Mouse (Mus musculus) limb, embryonic 15.5 days (tissue): ENCODE results near the gene Sec1. TPM values are rescaled to one million over a fixed set of nuclear protein-coding genes. Genes with fewer than 3 reads are reported as not detected.
"Not testable (repeated sequence)": the region's sequence is repeated elsewhere in the genome, so short reads cannot be mapped to it uniquely, and the experiment has no call there.

Experiments used
- ATAC-seq: fragments of 200-750 bp; cut with Nextera tagmentation; 2 replicates; pipeline ENCODE4 v1.8.0; 2017; ENCODE audit warnings: low read depth, moderate TSS enrichment; ENCODE audit not compliant: insufficient number of reproducible peaks, low FRiP score, low TSS enrichment
- H3K27ac ChIP-seq: fragments of 300-500 bp; sonication (generic); 2 replicates; pipeline ENCODE4 v1.5.1; 2015; ENCODE audit warnings: moderate library complexity, mild to moderate bottlenecking, inconsistent platforms
- H3K27me3 ChIP-seq: fragments of 300-500 bp; sonication (generic); 2 replicates; pipeline ENCODE4 v1.6.1; 2015; ENCODE audit warnings: inconsistent platforms
- H3K36me3 ChIP-seq: fragments of 300-500 bp; sonication (generic); 2 replicates; pipeline ENCODE4 v1.6.1; 2015; ENCODE audit warnings: inconsistent platforms
- H3K4me1 ChIP-seq: fragments of 300-500 bp; sonication (generic); 2 replicates; pipeline ENCODE4 v1.6.1; 2015; ENCODE audit warnings: inconsistent platforms
- H3K4me2 ChIP-seq: fragments of 300-500 bp; sonication (generic); 2 replicates; pipeline ENCODE4 v1.6.1; 2015; ENCODE audit warnings: mild to moderate bottlenecking, inconsistent platforms
- H3K4me3 ChIP-seq: fragments of 300-500 bp; sonication (generic); 2 replicates; pipeline ENCODE4 v1.5.1; 2015; ENCODE audit warnings: mild to moderate bottlenecking, inconsistent platforms
- H3K9ac ChIP-seq: fragments of 300-500 bp; sonication (generic); 2 replicates; pipeline ENCODE4 v1.6.1; 2015; ENCODE audit warnings: inconsistent platforms
- H3K9me3 ChIP-seq: fragments of 300-500 bp; sonication (generic); 2 replicates; pipeline ENCODE4 v1.6.1; 2016; ENCODE audit warnings: inconsistent platforms
- WGBS: fragments of 180-500 bp; shearing (Covaris S2); methylation state at CpG from one replicate; pipeline ENCODE4 v1.1.7; 2015; 5-methylcytosine and 5-hydroxymethylcytosine counted together
- polyA plus RNA-seq: library from polyadenylated mRNA; unstranded; fragments of >200 nt; fragmentation: Nextera tagmentation; extraction: Ambion mirVana; gene quantifications from 2 replicates; pipeline ENCODE4 v1.2.1, GENCODE M21; 2015

The Sec1 gene
- polyA plus RNA-seq, 1 experiment from 2014 or later = 0.56 TPM

DNA sequence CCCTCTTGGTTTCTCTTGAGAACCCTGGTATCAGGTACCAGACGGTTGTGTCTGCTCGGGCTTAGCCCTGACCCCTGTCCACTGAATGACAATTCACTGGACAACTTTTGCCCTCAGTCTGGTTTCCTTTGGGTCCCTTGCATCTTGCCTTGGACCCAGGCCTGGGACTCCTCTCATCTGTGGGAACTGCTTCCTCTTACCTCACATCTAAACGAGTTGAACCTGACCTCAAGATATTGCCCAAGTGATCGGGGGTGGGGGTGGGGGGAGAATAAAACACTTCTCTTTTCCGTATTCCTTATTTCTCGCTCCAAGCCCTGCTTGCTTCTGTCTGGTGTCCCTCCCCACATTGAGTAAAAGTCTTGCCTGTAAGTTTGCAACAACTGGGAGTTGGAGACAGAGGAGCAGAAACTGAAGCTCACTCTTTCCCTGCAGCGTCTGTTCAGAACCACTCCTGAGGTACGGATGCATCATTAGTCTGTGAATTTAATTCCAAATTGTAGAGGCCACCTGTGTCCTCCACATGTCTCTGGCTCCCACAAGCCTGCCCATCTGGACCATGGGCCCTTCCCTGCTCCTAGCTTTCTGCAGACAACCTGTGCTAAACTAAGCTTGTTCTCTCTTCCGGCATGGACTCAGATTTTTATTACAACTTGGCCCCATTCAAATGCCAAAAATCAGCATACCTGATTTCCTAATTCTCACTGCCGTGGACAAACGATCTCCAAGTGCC, 33.3 kb downstream of the Sec1 start:
- no peaks in the 10 kb centered on the region for H3K27me3 ChIP-seq
- 0 out of 2 replicates have a peak overlapping the region, but pooled peaks have one; percentile 0 for H3K27ac ChIP-seq
- ATAC-seq = no peak
- 71% methylated on average over 11 of the region's 11 CpGs for WGBS
- no peak overlapping the region for H3K4me3 ChIP-seq
- H3K9me3 ChIP-seq = no peaks in the 10 kb centered on the region
- no peaks in the 10 kb centered on the region for H3K36me3 ChIP-seq
- no peak overlapping the region for H3K9ac ChIP-seq
- H3K4me2 ChIP-seq = no peak overlapping the region
- peaks cover 12% of the 10 kb centered on the region for H3K4me1 ChIP-seq

DNA sequence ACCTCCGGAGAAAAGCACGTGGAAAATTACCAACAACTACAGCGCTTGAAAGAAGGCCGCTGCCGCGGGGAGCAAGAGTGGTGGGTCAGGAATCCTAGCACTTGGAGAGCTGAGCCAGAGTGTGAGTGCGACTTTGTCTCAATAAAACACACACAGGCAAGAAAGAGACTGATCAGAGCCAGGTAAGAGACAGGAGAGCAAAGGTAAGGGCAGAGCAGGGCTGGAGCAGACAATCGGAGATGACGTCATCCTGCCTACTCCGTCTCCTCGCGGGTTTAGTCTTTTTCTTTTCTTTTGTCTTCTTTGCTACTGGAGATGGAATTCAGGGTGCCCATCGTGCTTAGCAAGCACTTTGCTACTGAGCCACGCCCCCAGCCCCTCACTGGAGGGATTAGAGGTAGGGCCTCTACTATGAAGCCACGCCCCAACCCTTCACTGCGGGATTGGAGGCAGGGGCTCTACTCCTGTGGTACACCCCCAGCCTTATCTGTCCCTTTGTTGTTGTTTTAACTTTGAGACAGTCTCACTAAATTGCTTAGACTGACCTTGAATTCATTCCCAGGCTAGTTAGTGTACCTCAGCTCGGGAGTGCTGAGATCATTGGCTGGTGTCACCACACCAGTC, 39.7 kb downstream of the Sec1 start:
- ATAC-seq = no peak
- Histone ChIP-seq H3K27ac (peak overlapping the region; percentile 35), H3K27me3 (no peaks in the 10 kb centered on the region), H3K9me3 (no peaks in the 10 kb centered on the region), H3K4me2 (peak overlapping the region; percentile 15; the same call in 1 of the 2 replicates), H3K36me3 (no peaks in the 10 kb centered on the region), H3K4me1 (peaks cover 12% of the 10 kb centered on the region), H3K9ac (no peak overlapping the region), H3K4me3 (no peak overlapping the region)
- WGBS = 34% methylated on average over 17 of the region's 17 CpGs

DNA sequence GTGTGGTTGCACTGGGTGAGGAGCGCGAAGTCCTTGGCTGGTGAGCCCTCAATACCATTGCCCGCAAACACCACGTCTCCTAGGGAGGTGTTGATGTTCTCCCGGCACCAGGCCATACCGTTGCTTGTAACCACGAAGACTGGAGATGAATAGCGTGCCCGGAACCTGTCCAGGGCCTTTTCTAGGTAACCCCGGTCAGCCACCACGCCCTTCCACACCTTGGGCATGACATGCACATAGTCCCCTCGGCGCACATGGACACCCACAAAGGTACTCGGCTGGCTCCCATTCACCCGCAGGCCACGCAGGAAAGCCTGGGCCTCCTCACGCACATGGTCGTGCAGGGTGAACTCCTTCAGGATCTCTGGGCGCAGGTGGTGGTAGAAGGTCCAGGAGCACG, 43.7 kb downstream of the Sec1 start:
- not testable (repeated sequence) for H3K36me3 ChIP-seq, H3K27me3 ChIP-seq, H3K9me3 ChIP-seq, ATAC-seq, H3K4me2 ChIP-seq, H3K4me3 ChIP-seq, H3K9ac ChIP-seq, H3K27ac ChIP-seq, H3K4me1 ChIP-seq
- 93% methylated on average over 20 of the region's 20 CpGs for WGBS

DNA sequence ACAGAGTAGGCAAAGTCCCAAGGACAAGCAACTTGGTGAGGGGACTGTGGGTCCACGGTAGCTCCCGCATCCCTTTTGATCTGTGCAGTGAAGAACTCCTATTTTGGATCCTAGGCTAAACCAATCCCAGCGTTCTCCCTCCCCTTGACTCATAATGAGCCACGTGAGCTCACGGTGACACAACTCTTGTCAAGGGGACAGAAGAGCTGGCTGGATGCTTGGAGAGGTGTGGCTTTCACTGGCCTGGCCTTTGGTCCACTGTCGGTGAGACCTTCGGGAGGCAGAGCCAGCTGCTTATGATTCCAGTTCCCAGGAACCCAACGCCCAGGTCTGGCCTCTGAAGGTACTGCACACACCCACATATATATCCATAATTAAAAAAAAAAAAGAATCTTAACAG, 44.9 kb downstream of the Sec1 start:
- H3K27me3 ChIP-seq = no peaks in the 10 kb centered on the region
- H3K27ac ChIP-seq = no peak overlapping the region
- no peak overlapping the region for H3K4me2 ChIP-seq
- H3K9me3 ChIP-seq = no peaks in the 10 kb centered on the region
- H3K4me1 ChIP-seq = peaks cover 11% of the 10 kb centered on the region
- H3K4me3 ChIP-seq = no peak overlapping the region
- peaks cover 3% of the 10 kb centered on the region; the same call in 1 of the 2 replicates for H3K36me3 ChIP-seq
- H3K9ac ChIP-seq = no peak overlapping the region
- 75% methylated on average over 8 of the region's 8 CpGs for WGBS
- ATAC-seq = no peak

DNA sequence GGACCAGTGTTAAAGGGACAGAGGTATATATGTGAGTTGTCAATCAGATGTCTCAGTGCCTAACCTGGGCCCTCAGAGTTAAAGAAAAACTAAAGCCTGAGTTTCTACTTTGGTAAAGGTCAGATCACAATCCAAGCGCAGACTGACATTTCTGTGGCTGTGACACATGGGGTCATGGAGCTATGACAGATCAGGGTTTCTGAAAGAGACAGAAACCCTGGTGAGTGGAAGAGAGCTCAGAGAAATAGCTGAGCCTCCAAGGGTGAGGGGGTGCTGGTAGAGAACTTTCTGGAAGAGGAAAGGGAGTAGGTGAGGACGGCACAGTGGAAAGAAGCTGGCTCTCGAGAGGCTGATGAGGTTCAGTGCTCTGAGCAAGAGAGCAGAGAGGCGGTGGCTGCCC, 47.5 kb downstream of the Sec1 start:
- H3K4me1 ChIP-seq = peaks cover 34% of the 10 kb centered on the region
- H3K9me3 ChIP-seq = no peaks in the 10 kb centered on the region
- peaks cover 3% of the 10 kb centered on the region; the same call in 1 of the 2 replicates for H3K36me3 ChIP-seq
- H3K27me3 ChIP-seq = no peaks in the 10 kb centered on the region
- 79% methylated on average over 4 of the region's 4 CpGs for WGBS
- no peak overlapping the region for H3K4me3 ChIP-seq
- H3K9ac ChIP-seq = no peak overlapping the region
- H3K4me2 ChIP-seq = no peak overlapping the region
- H3K27ac ChIP-seq = no peak overlapping the region
- no peak for ATAC-seq

DNA sequence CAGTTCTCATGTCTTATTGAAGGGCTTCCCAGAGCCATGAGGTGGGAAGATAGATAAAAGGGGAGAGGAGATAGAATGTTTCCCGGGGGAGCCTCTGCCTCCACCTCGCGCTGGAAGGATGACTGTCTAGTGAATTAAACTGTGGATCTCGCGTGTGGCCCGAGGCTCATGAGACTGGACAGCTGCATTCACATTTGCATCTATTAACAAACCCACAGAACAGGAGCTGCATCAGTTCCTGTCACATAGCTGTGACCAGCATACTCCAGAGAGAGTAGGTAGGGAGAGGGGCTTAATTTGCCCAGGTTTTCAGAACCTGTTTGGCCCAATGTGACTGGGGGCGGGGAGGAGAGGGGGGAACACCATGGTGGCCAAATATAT, 48.6 kb downstream of the Sec1 start:
- H3K4me3 ChIP-seq = no peak overlapping the region

DNA sequence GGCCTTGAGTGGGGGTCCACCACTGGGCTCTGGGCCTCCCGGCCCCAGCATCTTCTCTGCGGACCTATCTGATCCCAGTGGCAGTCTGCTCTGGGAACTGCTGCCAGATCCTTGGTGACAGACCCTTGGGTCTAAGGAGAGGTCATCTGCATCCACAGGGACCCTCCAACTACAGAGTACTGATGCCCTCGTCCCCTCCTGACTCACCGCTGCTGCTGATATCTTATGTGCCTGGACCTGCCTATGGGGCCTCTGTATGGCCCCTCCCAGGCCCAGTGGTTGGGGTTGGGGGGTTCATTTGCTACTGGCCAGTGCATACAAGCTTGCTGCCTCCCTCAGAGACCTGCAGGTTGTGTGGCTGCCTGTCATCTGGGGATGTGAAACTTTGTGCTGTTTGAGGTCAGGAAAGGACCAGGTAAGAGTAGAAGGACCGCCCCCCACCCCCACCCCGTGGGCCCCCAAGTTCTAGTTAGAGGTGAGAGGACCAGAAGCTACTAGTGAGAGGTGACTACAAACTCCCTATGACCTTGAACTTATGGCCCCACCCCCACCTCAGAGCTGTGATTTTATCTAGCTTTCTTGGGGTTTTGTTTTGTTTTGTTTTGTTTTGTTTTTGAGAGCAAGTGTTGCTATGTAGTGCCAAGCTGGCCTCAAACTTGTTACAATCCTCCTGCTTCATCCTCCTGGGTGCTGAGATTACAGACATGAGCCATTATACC, 49.2 kb downstream of the Sec1 start:
- WGBS = 72% methylated on average over 6 of the region's 6 CpGs
- no peak overlapping the region for H3K9ac ChIP-seq
- H3K27me3 ChIP-seq = no peaks in the 10 kb centered on the region
- H3K9me3 ChIP-seq = no peaks in the 10 kb centered on the region
- no peak for ATAC-seq
- no peak overlapping the region; the same call in 1 of the 2 replicates for H3K4me3 ChIP-seq
- H3K4me2 ChIP-seq = no peak overlapping the region; the same call in 1 of the 2 replicates
- H3K4me1 ChIP-seq = peaks cover 49% of the 10 kb centered on the region
- H3K36me3 ChIP-seq = peaks cover 3% of the 10 kb centered on the region; the same call in 1 of the 2 replicates
- H3K27ac ChIP-seq = peak overlapping the region; percentile 86; the same call in 1 of the 2 replicates

More for the DNA sequence above, 48.6 kb downstream of the Sec1 start:
- ATAC-seq = no peak
- no peak overlapping the region for H3K9ac ChIP-seq
- H3K9me3 ChIP-seq = no peaks in the 10 kb centered on the region
- WGBS = 89% methylated on average over 7 of the region's 7 CpGs
- peaks cover 45% of the 10 kb centered on the region for H3K4me1 ChIP-seq
- peaks cover 3% of the 10 kb centered on the region; the same call in 1 of the 2 replicates for H3K36me3 ChIP-seq
- no peak overlapping the region for H3K27ac ChIP-seq
- no peaks in the 10 kb centered on the region for H3K27me3 ChIP-seq
- H3K4me2 ChIP-seq = no peak overlapping the region

DNA sequence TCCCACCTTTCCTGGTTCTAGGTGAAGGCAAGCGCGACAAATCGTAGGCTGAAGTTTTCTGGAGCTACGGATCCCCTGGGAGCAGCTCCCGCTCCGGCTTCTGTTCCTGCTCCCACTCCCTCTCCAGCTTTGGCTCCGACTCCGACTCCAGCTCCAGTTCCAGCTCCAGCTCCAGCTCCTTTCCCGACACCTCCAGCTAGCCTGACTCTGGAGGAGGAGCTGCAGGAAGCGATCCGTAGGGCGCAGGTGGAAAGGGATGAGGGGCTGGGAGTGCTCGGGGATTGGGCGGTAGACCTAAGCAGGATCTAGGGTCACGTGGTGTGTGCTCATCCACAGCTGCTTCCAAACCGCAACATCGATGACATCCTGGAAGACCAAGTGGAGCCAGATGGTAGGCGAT, 50.0 kb downstream of the Sec1 start:
- Histone ChIP-seq H3K36me3 (peaks cover 3% of the 10 kb centered on the region; the same call in 1 of the 2 replicates), H3K27me3 (no peaks in the 10 kb centered on the region), H3K4me3 (peak overlapping the region; percentile 45), H3K4me2 (peak overlapping the region; percentile 76), H3K4me1 (peaks cover 55% of the 10 kb centered on the region), H3K9me3 (no peaks in the 10 kb centered on the region), H3K9ac (no peak overlapping the region), H3K27ac (peak overlapping the region; percentile 86)
- no peak for ATAC-seq
- WGBS = 6% methylated on average over 18 of the region's 18 CpGs

DNA sequence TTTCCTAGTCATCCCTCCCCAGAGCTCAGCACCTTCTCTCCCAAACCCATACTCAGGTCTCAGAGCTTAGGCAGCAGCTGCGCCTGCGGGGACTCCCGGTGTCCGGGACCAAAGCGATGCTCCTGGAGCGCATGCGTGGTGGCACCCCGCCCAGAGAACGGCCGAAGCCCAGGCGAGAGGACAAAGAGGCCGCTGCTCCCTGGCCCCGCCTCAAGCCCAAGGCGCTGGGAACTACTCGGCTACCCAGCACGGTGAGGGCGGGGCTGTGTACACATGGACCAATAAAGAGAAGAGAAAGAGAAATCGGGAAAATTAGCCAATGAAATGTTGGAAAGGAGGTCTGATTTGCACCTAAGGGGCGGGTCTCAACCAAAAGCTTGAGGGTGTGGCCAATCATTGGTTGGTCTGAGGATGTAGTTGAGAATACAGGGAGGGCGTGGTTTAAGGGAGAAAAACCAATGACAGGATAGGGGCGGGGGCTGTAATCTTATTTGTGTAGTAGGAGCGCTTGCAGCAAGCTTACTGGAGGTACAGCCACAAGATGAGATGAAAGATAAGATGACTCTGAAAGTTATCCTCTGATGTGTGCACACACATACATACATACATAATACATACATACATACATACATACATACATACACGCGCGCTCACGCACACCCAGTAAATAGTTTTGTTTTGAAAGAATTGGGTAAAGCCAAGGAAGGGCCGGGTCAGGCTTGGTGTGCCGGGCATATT, 50.6 kb downstream of the Sec1 start:
- no peaks in the 10 kb centered on the region for H3K9me3 ChIP-seq
- H3K27ac ChIP-seq = peak overlapping the region; percentile 91
- 2% methylated on average over 28 of the region's 28 CpGs for WGBS
- peak; percentile 89 for ATAC-seq
- peak overlapping the region; percentile 48 for H3K9ac ChIP-seq
- H3K36me3 ChIP-seq = peaks cover 3% of the 10 kb centered on the region; the same call in 1 of the 2 replicates
- H3K4me2 ChIP-seq = peak overlapping the region; percentile 76
- H3K4me1 ChIP-seq = peaks cover 55% of the 10 kb centered on the region
- H3K27me3 ChIP-seq = no peaks in the 10 kb centered on the region
- peak overlapping the region; percentile 45 for H3K4me3 ChIP-seq

DNA sequence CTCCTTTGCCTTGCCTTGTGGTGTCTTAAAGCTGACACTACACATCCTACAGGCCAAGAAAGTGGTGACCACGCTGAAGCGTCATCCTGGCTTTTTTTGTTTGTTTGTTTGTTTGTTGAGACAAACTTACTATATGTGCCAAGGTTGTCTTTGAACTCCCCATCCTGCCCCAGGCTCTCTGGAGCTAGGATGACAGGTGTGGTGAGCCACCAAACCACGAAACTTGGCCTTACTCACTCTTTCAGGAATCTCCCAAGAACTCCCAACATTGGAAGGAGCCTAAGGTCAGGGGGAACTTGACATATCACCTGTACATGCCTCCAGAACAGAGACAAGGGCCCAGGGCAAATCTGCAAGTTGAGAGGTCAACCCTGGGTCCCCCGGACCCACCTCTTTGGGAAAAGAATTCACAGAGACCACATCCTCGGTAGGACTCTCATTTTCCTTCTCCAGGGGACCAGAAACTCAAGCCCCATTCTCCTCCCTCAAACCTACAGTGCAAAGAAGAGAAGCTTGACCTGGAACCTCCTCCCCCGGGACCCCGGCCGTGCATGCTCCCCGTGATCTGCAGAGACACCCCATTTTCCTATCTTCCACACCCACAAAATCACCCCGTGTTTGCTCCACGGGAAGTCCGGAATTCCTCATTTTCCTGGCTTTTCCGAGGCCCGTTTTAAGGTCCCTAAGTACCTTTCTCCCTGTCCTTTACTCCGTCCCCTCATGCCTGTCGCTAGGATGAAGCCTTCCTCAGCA, 51.5 kb downstream of the Sec1 start:
- Histone ChIP-seq H3K36me3 (peaks cover 3% of the 10 kb centered on the region; the same call in 1 of the 2 replicates), H3K4me3 (peak overlapping the region; percentile 45), H3K9ac (peak overlapping the region; percentile 48), H3K9me3 (no peaks in the 10 kb centered on the region), H3K4me2 (peak overlapping the region; percentile 76), H3K4me1 (peaks cover 62% of the 10 kb centered on the region), H3K27me3 (no peaks in the 10 kb centered on the region), H3K27ac (peak overlapping the region; percentile 91)
- ATAC-seq = no peak
- WGBS = 32% methylated on average over 16 of the region's 16 CpGs

DNA sequence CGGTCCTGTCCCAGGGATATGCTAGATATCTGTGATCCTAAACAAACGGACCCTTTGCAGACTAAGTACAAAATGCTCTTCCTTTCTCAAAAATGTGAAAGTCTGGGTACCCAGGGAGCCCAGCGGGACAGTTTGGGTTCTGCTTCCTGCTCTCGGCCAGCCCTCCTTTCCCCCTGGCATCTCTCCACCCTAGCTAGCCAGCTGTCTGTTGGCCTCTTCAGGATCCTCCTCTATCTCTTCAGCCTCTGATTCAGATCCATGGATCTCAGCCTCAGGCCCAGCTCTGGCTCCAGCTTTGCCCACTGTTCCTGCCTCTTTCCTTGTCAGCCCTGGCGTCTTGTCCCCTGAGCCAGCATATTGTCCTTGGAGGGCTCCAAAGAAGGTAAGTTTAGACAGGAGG, 52.1 kb downstream of the Sec1 start:
- ATAC-seq = no peak
- WGBS = 73% methylated on average over 5 of the region's 5 CpGs
- no peaks in the 10 kb centered on the region for H3K27me3 ChIP-seq
- peaks cover 6% of the 10 kb centered on the region for H3K36me3 ChIP-seq
- H3K9ac ChIP-seq = peak overlapping the region; percentile 26; the same call in 1 of the 2 replicates
- H3K4me3 ChIP-seq = peak overlapping the region; percentile 45
- H3K4me1 ChIP-seq = peaks cover 63% of the 10 kb centered on the region
- H3K27ac ChIP-seq = peak overlapping the region; percentile 91
- H3K9me3 ChIP-seq = no peaks in the 10 kb centered on the region
- peak overlapping the region; percentile 76 for H3K4me2 ChIP-seq
